Mouse (Mus musculus) heart, adult 2 months (tissue): ENCODE measurements around the gene Slc38a1.

ENCODE experiments used
- CTCF ChIP-seq: fragments of 200-600 bp; IDR thresholded peaks from 2 replicates; pipeline ENCODE4 v1.8.1; 2022; ENCODE audit warnings: antibody characterized with exemption, mild to moderate bottlenecking, moderate library complexity
- EP300 ChIP-seq: fragments of 200-500 bp; IDR thresholded peaks from 2 replicates; pipeline ENCODE4 v1.6.1; 2011; ENCODE audit warnings: low read depth, low read length, control low read depth; ENCODE audit not compliant: insufficient read depth
- POLR2A ChIP-seq: fragments of 200-500 bp; IDR thresholded peaks from 2 replicates; pipeline ENCODE4 v1.6.1; 2011; ENCODE audit warnings: mild to moderate bottlenecking, low read depth, low read length, control low read depth; ENCODE audit not compliant: insufficient read depth

GRCm38 (mm10) chr15:96576998-96577397, 65.7 kb downstream of the Slc38a1 start:
- TF ChIP-seq CTCF (no peak), POLR2A (no peak), EP300 (no peak)
